Mouse (Mus musculus) MEL (cell line): ENCODE measurements around the gene Gm10644.

Experiments
- CHD2 ChIP-seq: IDR thresholded peaks from 2 replicates; pipeline ENCODE4 v1.6.1; 2011; ENCODE audit warnings: low read length, improper control_type of control experiment
- CTCF ChIP-seq, 3 experiments: IDR thresholded peaks in 2 of 3; conservative IDR thresholded peaks in 1 of 3; 2 replicates each; pipeline ENCODE4 v1.5.1; 2011 to 2012; ENCODE audit warnings: low read length in 3 of 3, low read depth in 2 of 3, mild to moderate bottlenecking in 2 of 3, improper control_type of control experiment in 1 of 3, inconsistent platforms in 1 of 3, mixed read lengths in 1 of 3, moderate library complexity in 1 of 3; ENCODE audit not compliant: control insufficient read depth in 1 of 3, insufficient read depth in 1 of 3, poor library complexity in 1 of 3, severe bottlenecking in 1 of 3
- POLR2A ChIP-seq, 2 experiments: IDR thresholded peaks; 2 replicates each; pipeline ENCODE4 v1.6.1; 2011 to 2012; ENCODE audit warnings: low read length in 2 of 2, mild to moderate bottlenecking in 2 of 2, control low read depth in 1 of 2, improper control_type of control experiment in 1 of 2, low read depth in 1 of 2, moderate library complexity in 1 of 2; ENCODE audit not compliant: control insufficient read depth in 1 of 2, insufficient read depth in 1 of 2, poor library complexity in 1 of 2
- POLR2AphosphoS2 ChIP-seq: IDR thresholded peaks from 2 replicates; pipeline ENCODE4 v1.6.1; 2011; ENCODE audit warnings: low read length, improper control_type of control experiment
- POLR2AphosphoS5 ChIP-seq: IDR thresholded peaks from 2 replicates; pipeline ENCODE4 v1.6.1; 2012; ENCODE audit warnings: low read depth, borderline replicate concordance, mild to moderate bottlenecking, inconsistent platforms, low read length, moderate library complexity, mixed read lengths

DNA sequence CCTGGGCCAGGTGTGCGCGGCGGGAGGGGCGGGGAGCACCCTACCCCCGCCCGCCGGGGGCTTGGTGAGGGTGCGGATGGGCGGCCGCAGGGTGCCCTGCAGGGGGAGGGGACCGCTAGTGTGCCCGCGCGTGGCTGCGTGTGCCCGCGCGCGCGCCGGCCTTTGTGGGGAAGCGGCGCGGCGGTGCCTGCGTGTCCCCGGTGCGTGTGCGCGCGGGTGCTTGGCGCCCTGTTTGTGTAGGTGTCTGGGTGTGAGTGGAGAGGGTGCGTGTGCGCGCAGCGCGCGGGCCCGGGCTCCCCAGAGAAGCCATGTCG is 54.1 kb downstream of the Gm10644 start:
- TF ChIP-seq CHD2: no peak
- no peak for TF ChIP-seq POLR2A (IDR thresholded peaks at IDR 0.05; ENCODE audit: control insufficient read depth in 1 of 2, insufficient read depth in 1 of 2, low read depth in 1 of 2, low read length in 2 of 2, poor library complexity in 1 of 2)
- no peak for TF ChIP-seq CTCF (IDR thresholded peaks at IDR 0.05 in 2 of 3, conservative IDR thresholded peaks at IDR 0.05 in 1 of 3; ENCODE audit: control insufficient read depth in 1 of 3, insufficient read depth in 1 of 3, low read depth in 2 of 3, low read length in 3 of 3, poor library complexity in 1 of 3, severe bottlenecking in 1 of 3)
- no peak for TF ChIP-seq POLR2AphosphoS5
- no peak for TF ChIP-seq POLR2AphosphoS2
